In genomic region chr8:13491491-13492010, GRCm38 (mm10) we compare ENCODE assay signal across 15 mouse cellular contexts. TPM values are rescaled to one million over a fixed set of nuclear protein-coding genes. Genes with fewer than 3 reads are reported as not detected.
"Had no signal": no experiment of that assay in that cellular context is flagged by ENCODE, and none has a peak within 500 bp of the region (broad histone marks: within the 10 kb centered on the region; RNA-seq: fewer than 3 reads in every experiment).

No protein-coding gene starts in this region.

- H3K4me3 ChIP-seq: limb, embryonic 12.5 days; liver, embryonic 13.5 days; lung, embryonic 15.5 days; midbrain, embryonic 12.5 days; neural tube, embryonic 13.5 days had no signal

- H3K9ac ChIP-seq: limb, embryonic 12.5 days; liver, embryonic 13.5 days; liver, postnatal 0 days; lung, embryonic 15.5 days; midbrain, embryonic 12.5 days; neural tube, embryonic 13.5 days had no signal

- H3K27ac ChIP-seq: limb, embryonic 12.5 days; liver, embryonic 13.5 days; midbrain, embryonic 12.5 days; neural tube, embryonic 13.5 days had no signal

- H3K9me3 ChIP-seq: limb, embryonic 12.5 days; liver, embryonic 13.5 days; lung, embryonic 15.5 days; midbrain, embryonic 12.5 days; neural tube, embryonic 13.5 days had no signal

- DNase-seq: layer of hippocampus, adult 9-11 months; layer of hippocampus, postnatal 36 days; liver; liver, embryonic 13.5 days; liver, postnatal 0 days; retina, postnatal 1 day; right cerebral cortex, postnatal 4 days; spleen, adult 18-20 months; thymus, postnatal 4 days had no signal

- ATAC-seq: midbrain, embryonic 16.5 days had no signal

- H3K4me2 ChIP-seq: limb, embryonic 12.5 days; liver, embryonic 13.5 days; midbrain, embryonic 12.5 days; neural tube, embryonic 13.5 days had no signal

- H3K36me3 ChIP-seq: limb, embryonic 12.5 days; liver, embryonic 13.5 days; lung, embryonic 15.5 days; midbrain, embryonic 12.5 days; neural tube, embryonic 13.5 days had no signal

RNA-seq across cellular contexts. Expression of gene Gas6, which starts 2.7 kb away (rescaled TPM):
- total RNA-seq: megakaryocyte-erythroid progenitor cell, adult 5-6 weeks had no signal

RNA-seq across cellular contexts. Expression of gene Tmem255b, which starts 56.6 kb away (rescaled TPM):
- total RNA-seq: megakaryocyte-erythroid progenitor cell, adult 5-6 weeks had no signal
- polyA plus RNA-seq: liver, embryonic 13.5 days; liver, postnatal 0 days; midbrain, embryonic 12.5 days had no signal
